Mouse (Mus musculus) lung, adult 2 months (tissue): Measurements from ENCODE around the gene Acsbg1.

Source experiments
- CTCF ChIP-seq: fragments of 200-500 bp; IDR thresholded peaks from 2 replicates; pipeline ENCODE4 v1.5.1; 2011; ENCODE audit warnings: mild to moderate bottlenecking, low read length, control low read depth; ENCODE audit not compliant: insufficient read depth
- POLR2A ChIP-seq: fragments of 200-500 bp; IDR thresholded peaks from 2 replicates; pipeline ENCODE4 v1.6.1; 2011; ENCODE audit warnings: low read depth, mild to moderate bottlenecking, control low read depth, low read length, borderline replicate concordance; ENCODE audit errors: extremely low read depth

DNA sequence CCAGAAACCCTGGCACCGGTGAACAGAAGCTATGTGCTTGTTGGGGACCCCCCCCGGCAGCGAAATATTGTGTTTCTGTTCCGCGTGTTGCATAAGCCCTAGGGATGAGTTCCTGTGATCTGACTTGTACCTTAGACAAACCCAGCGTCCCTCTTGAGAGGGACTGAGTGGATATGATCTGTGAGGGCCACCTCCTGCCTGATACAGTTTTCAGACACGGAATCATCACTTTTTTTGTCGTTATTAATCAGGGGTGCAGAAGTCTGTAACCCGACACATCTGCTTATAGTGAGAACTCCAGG lies 38.5 kb upstream of the Acsbg1 start:
- no peak for TF ChIP-seq CTCF
- TF ChIP-seq POLR2A, result no peak
